Mouse (Mus musculus): ENCODE measurements around the gene Sult4a1.
"Not testable (repeated sequence)": the region's sequence is repeated elsewhere in the genome, so short reads cannot be mapped to it uniquely, and the experiment has no call there.

Sult4a1 gene

GRCm38 (mm10) chr15:84105105-84105923 lies at the start of gene Sult4a1:
Gene Sult4a1, minus strand, starts transcription at chr15:84105754.
- ATAC-seq (ENCODE audit: low TSS enrichment) = peak; percentile 62

DNA sequence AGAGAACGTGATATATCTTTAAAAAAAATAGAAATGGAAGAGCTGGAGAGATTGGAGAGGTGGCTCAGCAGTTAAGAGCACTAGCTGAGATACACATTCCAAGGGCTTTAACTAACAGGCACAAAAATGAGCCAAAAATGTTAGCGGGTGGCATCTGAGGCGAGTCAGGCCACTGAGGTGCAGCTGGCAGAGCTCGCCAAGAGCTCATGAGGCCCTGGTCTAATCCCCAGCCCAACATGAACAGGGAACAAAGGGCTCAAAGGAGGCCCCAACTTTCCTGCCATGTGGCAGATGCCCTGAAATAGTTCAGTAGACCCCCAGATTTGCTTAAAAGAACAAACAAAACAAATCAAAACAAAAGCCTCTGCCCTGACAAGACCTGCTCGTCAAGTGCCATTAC lies 35.4 kb upstream of the Sult4a1 start:
- ATAC-seq (ENCODE audit: low TSS enrichment) = no peak

DNA sequence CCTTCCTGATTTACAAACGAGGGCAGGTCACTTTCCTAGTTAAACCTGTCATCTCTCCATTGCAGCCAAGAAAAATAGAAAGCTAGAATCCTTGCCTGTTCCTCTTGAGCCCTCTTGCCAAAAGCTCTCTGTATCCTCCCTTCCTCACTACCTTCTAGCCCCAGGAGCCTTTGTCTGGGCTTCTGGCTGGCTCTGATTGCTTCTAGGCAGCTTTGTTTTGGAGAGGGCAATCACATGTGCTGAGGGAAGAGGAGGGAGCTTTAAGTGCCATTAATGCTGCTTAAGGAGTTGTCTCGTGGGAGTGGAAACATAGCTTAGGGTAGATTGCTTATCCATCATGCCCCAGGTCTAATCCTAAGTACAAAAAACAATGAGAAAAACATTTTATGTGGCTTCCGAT lies 34.6 kb upstream of the Sult4a1 start:
- ATAC-seq (ENCODE audit: low TSS enrichment) = no peak

GRCm38 (mm10) chr15:84139592-84140005 lies 34.0 kb upstream of the Sult4a1 start:
- ATAC-seq (ENCODE audit: low TSS enrichment) = no peak

DNA sequence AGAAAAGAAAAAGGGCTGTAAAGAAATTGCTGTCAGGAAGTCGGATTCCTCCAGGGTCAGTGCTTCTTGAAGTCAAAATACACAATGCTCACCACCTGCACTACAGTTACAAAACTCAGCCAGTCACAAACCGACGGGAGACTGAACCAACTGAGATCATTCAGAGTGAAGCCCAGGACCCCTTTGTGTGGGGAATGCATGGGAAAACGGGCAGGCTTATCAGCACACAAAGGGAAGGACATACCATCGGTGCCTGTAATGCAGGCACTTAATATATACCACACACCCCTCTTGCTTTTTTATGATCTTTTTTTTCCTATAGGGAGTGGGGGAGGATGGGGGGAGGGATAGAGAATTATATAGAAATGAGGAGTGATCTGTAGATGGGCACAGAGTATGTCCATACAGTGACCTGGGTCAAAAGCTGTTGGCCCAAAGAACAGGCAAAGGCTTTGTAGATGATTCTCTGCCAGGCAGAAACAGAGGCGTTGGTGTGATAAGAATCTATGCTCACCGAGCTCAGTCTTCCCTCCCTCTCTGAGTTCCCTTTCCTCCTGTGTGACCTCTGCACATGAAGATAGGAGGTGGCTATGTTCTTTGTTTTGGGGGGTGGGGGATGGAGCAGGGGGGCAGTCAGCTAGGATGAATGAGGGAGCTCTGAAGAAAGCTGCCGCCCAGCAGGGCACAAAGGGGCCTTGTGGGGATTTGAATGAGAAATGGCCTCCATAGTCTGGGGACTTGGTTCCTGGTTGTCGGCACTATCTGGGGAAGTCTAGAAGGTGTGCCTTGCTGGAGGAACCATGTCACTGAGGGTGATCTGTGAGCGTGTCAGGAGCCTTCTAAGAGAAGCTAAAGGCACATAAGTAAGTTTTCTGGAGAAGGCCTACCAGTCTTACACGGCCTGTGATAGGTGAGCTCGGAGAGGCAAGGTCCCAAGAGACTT lies 31.2 kb upstream of the Sult4a1 start:
- ATAC-seq (ENCODE audit: low TSS enrichment) = no peak

DNA sequence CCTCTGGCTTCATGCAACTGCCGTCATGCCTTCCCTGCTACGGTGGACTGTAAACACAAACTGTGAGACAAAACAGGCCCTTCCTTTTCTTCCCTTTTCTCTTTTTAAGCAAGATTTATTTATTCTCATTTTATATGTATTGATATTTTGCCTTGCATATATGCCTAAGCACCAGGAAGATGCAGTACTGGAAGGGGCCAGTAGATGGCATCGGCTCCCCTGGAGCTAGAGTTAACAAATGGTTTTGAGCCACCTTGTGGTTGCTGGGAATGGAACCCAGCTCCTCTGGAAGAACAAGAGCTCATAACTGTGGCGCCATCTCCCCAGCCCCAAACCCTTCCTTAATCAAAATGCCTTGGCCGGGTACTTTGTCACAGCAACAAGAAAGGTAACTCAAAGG lies 29.9 kb upstream of the Sult4a1 start:
- ATAC-seq (ENCODE audit: low TSS enrichment) = no peak

DNA sequence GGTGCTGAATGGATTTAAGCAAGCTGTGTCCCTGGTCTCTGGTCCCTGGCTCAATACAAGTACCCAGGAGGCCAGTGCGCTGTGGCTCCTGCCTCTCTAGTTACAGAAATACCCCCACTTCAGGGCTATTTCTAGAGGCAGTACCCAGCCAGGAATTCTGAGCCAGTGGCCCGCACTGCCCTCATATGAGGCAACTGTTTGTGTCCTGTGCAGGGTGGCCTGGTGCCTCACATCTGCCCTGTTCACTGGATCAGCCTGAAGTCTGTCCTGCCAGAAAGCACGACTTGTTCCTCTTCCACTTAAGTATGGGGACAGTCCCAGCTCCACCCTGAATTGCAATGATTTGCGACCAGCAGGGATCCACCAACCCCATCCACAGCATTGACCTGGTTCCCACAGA lies 27.9 kb upstream of the Sult4a1 start:
- ATAC-seq (ENCODE audit: low TSS enrichment) = no peak

- no peak for ATAC-seq (ENCODE audit: low TSS enrichment)
Observed at GRCm38 (mm10) chr15:84131971-84132370, 26.4 kb upstream of the Sult4a1 start.

DNA sequence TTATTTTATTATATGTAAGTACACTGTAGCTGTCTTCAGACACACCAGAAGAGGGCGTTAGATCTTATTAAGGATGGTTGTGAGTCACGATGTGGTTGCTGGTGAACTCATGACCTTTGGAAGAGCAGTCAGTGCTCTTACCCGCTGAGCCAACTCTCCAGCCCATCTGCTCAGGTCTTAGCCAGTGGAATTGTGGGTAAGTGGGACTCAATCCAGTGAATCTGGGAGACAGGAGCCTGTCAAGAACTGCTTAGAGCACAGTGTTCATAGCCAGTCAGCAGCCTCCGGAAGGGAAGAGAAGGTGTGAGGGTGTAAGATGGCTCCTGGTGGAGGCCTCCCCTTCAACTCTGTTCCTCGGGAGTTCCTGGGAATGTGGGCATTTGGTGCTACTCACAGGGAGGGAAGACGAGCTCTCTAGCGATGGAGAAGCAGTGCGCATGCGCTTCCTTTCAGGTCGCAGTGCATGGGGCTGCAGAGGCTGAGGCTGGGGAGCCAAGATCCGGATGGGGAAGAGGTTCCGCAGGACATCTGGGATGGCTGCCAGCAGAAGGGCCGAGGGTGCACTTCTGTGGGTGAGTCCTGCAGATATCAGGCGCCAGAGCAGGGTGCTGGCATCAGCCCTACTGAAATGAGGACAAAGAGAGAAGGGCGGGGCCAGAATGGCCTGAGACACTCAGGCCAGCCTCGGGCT lies 25.7 kb upstream of the Sult4a1 start:
- peak; percentile 65; the same call in 1 of the 2 replicates for ATAC-seq (ENCODE audit: low TSS enrichment)

GRCm38 (mm10) chr15:84126871-84127270 lies 21.3 kb upstream of the Sult4a1 start:
- no peak for ATAC-seq (ENCODE audit: low TSS enrichment)

DNA sequence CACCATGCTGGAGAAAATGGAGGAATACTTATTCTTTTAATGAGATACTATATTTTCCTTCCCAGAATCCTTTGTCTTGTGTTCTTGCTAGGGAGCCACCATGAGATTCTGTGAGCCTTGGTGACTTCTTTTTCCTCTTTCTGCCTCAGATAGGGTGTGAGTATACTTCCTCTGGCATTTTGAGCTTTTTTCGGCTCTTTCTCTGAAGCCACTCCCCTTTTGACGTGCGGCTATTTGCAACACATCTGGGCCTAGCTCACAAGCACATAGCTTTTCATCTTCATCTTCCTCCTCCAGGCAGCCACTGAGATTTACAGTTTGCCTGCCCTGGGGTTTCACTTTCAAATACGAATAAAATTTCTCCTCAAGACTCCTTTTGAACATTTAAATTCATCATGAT lies 20.9 kb upstream of the Sult4a1 start:
- no peak for ATAC-seq (ENCODE audit: low TSS enrichment)

DNA sequence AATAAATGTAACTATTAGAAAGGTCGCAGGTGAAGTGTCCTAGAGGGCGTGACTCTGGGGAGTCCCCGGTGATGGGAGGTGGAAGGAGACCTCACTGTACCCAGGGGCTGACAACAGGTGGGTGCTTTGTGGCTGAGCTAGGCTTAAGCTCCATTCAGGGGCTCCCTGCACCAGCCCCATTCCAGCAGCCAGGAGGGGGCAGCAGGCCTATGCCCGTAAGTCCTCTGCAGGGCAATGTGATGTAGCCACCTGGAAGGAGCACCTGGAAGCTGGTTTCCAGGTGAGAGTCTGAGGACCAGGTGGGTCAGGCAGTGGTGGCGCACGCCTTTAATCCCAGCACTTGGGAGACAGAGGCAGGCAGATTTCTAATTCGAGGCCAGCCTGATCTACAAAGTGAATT lies 18.5 kb upstream of the Sult4a1 start:
- ATAC-seq (ENCODE audit: low TSS enrichment) = no peak

- no peak for ATAC-seq (ENCODE audit: low TSS enrichment)
Observed at GRCm38 (mm10) chr15:84123075-84123474, 17.5 kb upstream of the Sult4a1 start, which contains the start of gene Pnpla5. Gene Pnpla5, minus strand, starts transcription at chr15:84123175.

GRCm38 (mm10) chr15:84121036-84121435 lies 15.5 kb upstream of the Sult4a1 start:
- ATAC-seq (ENCODE audit: low TSS enrichment) = no peak

GRCm38 (mm10) chr15:84120612-84121011 lies 15.1 kb upstream of the Sult4a1 start:
- peak; percentile 64; the same call in 1 of the 2 replicates for ATAC-seq (ENCODE audit: low TSS enrichment)

- ATAC-seq (ENCODE audit: low TSS enrichment) = no peak
Observed at GRCm38 (mm10) chr15:84116466-84116865, 10.9 kb upstream of the Sult4a1 start.

GRCm38 (mm10) chr15:84115727-84116126 lies 10.2 kb upstream of the Sult4a1 start:
- ATAC-seq (ENCODE audit: low TSS enrichment) = no peak; the same call in 1 of the 2 replicates

DNA sequence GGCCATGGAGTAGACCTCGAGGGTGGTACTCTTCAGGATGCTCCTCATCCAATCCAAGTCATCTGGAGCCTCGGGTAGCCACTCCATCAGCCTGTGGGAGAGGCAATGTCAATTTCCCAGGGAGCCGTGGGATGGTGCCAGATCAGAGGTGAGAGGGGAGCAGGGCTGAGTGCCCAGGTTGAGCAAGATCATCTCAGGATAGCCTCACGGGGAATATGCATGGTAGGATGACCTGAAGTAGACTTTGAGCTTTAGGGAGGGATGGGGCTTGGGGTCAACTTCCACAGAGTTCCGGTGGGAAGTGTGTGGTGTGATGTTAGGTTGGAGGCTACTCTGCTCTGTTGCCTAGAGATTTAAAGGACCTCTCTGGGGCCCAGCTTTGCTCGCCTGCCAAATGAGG lies 8.3 kb upstream of the Sult4a1 start:
- no peak for ATAC-seq (ENCODE audit: low TSS enrichment)

DNA sequence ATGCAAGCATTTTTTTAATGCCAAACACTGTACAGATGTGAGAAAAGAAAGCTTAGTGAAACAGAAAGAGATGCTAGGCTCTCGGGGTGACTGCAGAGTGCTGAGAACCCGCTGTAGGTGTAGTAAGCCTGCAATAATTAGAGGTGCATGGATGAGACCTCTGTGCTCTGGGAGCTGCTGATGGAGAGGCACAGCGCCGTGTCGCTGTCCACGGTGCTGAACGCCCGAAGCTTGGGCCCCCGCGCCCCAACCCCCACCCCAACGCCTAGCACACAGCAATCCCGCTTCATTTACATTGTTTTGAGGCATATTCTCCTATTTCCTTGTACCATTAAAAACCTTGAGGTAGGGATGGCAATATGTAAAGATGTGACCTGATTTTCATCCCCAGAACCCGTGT lies 3.3 kb upstream of the Sult4a1 start:
- no peak for ATAC-seq (ENCODE audit: low TSS enrichment)

- no peak for ATAC-seq (ENCODE audit: low TSS enrichment)
Observed at GRCm38 (mm10) chr15:84105924-84106500, 458 bp upstream of the Sult4a1 start.

DNA sequence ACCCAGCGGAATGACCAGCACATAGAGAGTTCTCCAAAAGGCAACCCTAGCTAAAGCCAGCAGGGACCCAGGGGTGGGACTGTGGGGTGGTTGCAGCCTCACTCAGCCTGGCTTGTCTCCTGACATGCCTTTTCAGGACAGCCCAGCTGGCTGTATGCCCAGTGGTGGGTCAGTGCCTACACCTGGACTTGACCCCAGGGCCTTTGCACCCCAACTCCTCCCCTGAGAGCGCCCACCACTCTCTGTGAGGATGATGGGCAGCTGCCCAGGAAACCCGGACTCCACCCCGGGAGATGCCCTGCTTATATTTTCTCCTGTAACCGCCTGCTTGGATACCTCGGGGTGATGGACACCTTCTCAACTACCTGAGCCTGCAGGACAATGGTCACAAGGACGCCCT lies 928 bp downstream of the Sult4a1 start:
- ATAC-seq (ENCODE audit: low TSS enrichment) = no peak

DNA sequence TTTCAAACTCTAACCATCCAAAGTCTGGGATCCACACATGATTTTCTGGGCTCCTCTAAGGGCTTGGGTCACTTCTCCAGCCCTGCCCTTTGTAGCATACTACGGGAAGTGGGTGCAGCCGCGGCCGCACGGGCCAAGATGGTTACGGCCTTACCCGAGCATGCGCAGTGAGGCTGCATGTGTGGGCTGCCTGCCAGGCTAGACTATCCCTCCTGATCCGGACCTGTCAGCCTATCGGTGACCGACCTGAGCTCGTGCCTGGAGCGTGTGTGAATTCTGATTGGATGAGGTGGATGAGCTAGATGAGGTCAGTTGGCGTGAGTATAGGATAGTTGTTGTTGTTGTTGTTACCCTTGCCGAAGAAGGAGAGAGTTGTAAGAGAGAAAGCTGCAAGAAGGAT lies 8.0 kb downstream of the Sult4a1 start:
- ATAC-seq (ENCODE audit: low TSS enrichment) = not testable (repeated sequence)

Measured in frontal cortex, adult (tissue).